Mouse (Mus musculus) hindbrain, embryonic 12.5 days (tissue): ENCODE measurements around the gene Dnajb9. TPM values are rescaled to one million over a fixed set of nuclear protein-coding genes. Genes with fewer than 3 reads are reported as not detected.
"Not testable (repeated sequence)": the region's sequence is repeated elsewhere in the genome, so short reads cannot be mapped to it uniquely, and the experiment has no call there.

Experiments
- ATAC-seq: fragments of 200-750 bp; cut with Nextera tagmentation; 2 replicates; pipeline ENCODE4 v1.8.0; 2017; ENCODE audit warnings: moderate TSS enrichment; ENCODE audit not compliant: low FRiP score
- H3K27ac ChIP-seq: fragments of 300-500 bp; sonication (generic); 2 replicates; pipeline ENCODE4 v1.5.1; 2016; ENCODE audit warnings: mild to moderate bottlenecking
- H3K27me3 ChIP-seq: fragments of 300-500 bp; sonication (generic); 2 replicates; pipeline ENCODE4 v1.6.1; 2016; ENCODE audit warnings: mild to moderate bottlenecking
- H3K36me3 ChIP-seq: fragments of 300-500 bp; sonication (generic); 2 replicates; pipeline ENCODE4 v1.6.1; 2016; ENCODE audit warnings: mild to moderate bottlenecking
- H3K4me1 ChIP-seq: fragments of 300-500 bp; sonication (generic); 2 replicates; pipeline ENCODE4 v1.6.1; 2016
- H3K4me2 ChIP-seq: fragments of 300-500 bp; sonication (generic); replicated peaks from 2 replicates; pipeline ENCODE4 v1.6.1; 2016; ENCODE audit warnings: mild to moderate bottlenecking
- H3K4me3 ChIP-seq: fragments of 300-500 bp; sonication (generic); 2 replicates; pipeline ENCODE4 v1.5.1; 2016; ENCODE audit warnings: mild to moderate bottlenecking
- H3K9ac ChIP-seq: fragments of 300-500 bp; sonication (generic); 2 replicates; pipeline ENCODE4 v1.6.1; 2016; ENCODE audit warnings: mild to moderate bottlenecking, moderate library complexity
- H3K9me3 ChIP-seq: fragments of 300-500 bp; sonication (generic); replicated peaks from 2 replicates; pipeline ENCODE4 v1.6.1; 2016; ENCODE audit warnings: mild to moderate bottlenecking
- WGBS: fragments of 180-500 bp; shearing (Covaris S2); methylation state at CpG from one replicate; pipeline ENCODE4 v1.1.7; 2016; 5-methylcytosine and 5-hydroxymethylcytosine counted together
- polyA plus RNA-seq: library from polyadenylated mRNA; unstranded; fragments of >200 nt; fragmentation: Nextera tagmentation; extraction: Ambion mirVana; gene quantifications from 2 replicates; pipeline ENCODE4 v1.2.1, GENCODE M21; 2016

The Dnajb9 gene
- 31.8 and 36.1 TPM in 2 replicates for polyA plus RNA-seq

- H3K27me3 ChIP-seq: no peaks in the 10 kb centered on the region
- H3K4me2 ChIP-seq: peak within 1 kb of the TSS; percentile 62
- peak within 1 kb of the TSS; percentile 85 for H3K9ac ChIP-seq
- ATAC-seq: peak; percentile 99
- H3K27ac ChIP-seq: peak within 1 kb of the TSS; percentile 89
- under 1% methylated on average over 77 of the region's 77 CpGs for WGBS
- H3K9me3 ChIP-seq: no peaks in the 10 kb centered on the region
- H3K4me3 ChIP-seq: peak within 1 kb of the TSS; percentile 90
- H3K36me3 ChIP-seq: no peaks in the 10 kb centered on the region
- peaks cover 10% of the 10 kb centered on the region for H3K4me1 ChIP-seq
These were observed at the start of gene Dnajb9 for GRCm38 (mm10) chr12:44209824-44210752. Gene Dnajb9 (minus strand): TSS chr12:44210326.

GRCm38 (mm10) chr12:44248309-44248977, 38.3 kb upstream of the Dnajb9 start:
- Histone ChIP-seq H3K4me3 (no peak overlapping the region), H3K36me3 (no peaks in the 10 kb centered on the region), H3K4me2 (no peak overlapping the region), H3K4me1 (no peaks in the 10 kb centered on the region), H3K9ac (no peak overlapping the region), H3K27ac (no peak overlapping the region), H3K9me3 (no peaks in the 10 kb centered on the region), H3K27me3 (no peaks in the 10 kb centered on the region)
- 73% methylated on average over 9 of the region's 9 CpGs for WGBS
- peak; percentile 46; the same call in 1 of the 2 replicates for ATAC-seq

- Histone ChIP-seq H3K4me2 (no peak overlapping the region), H3K27ac (no peak overlapping the region), H3K9ac (no peak overlapping the region), H3K9me3 (no peaks in the 10 kb centered on the region), H3K36me3 (no peaks in the 10 kb centered on the region), H3K4me1 (no peaks in the 10 kb centered on the region), H3K4me3 (no peak overlapping the region), H3K27me3 (no peaks in the 10 kb centered on the region)
- 86% methylated on average over 3 of the region's 3 CpGs for WGBS
- ATAC-seq: no peak
These were observed 35.6 kb upstream of the Dnajb9 start for GRCm38 (mm10) chr12:44245739-44246138.

- H3K4me3 ChIP-seq: no peak overlapping the region
- 89% methylated on average over 4 of the region's 4 CpGs for WGBS
- ATAC-seq: no peak
- H3K27ac ChIP-seq: no peak overlapping the region
- no peaks in the 10 kb centered on the region for H3K4me1 ChIP-seq
- H3K4me2 ChIP-seq: no peak overlapping the region
- no peaks in the 10 kb centered on the region for H3K27me3 ChIP-seq
- no peaks in the 10 kb centered on the region for H3K36me3 ChIP-seq
- no peaks in the 10 kb centered on the region for H3K9me3 ChIP-seq
- no peak overlapping the region for H3K9ac ChIP-seq
These were observed 32.3 kb upstream of the Dnajb9 start for GRCm38 (mm10) chr12:44242407-44242806.

GRCm38 (mm10) chr12:44241090-44241489, 31.0 kb upstream of the Dnajb9 start:
- no peak for ATAC-seq
- H3K27ac ChIP-seq: no peak overlapping the region
- WGBS: 71% methylated on average over 7 of the region's 7 CpGs
- H3K4me3 ChIP-seq: no peak overlapping the region
- H3K4me2 ChIP-seq: no peak overlapping the region
- no peaks in the 10 kb centered on the region for H3K9me3 ChIP-seq
- H3K27me3 ChIP-seq: no peaks in the 10 kb centered on the region
- H3K36me3 ChIP-seq: no peaks in the 10 kb centered on the region
- no peaks in the 10 kb centered on the region for H3K4me1 ChIP-seq
- no peak overlapping the region for H3K9ac ChIP-seq

GRCm38 (mm10) chr12:44224650-44225049, 14.5 kb upstream of the Dnajb9 start:
- WGBS: 76% methylated on average over 3 of the region's 3 CpGs
- H3K4me3 ChIP-seq: no peak overlapping the region
- H3K9me3 ChIP-seq: no peaks in the 10 kb centered on the region
- H3K9ac ChIP-seq: no peak overlapping the region
- no peaks in the 10 kb centered on the region for H3K36me3 ChIP-seq
- H3K4me1 ChIP-seq: no peaks in the 10 kb centered on the region; the same call in 1 of the 2 replicates
- 0 out of 2 replicates have a peak, but pooled peaks cover 4% of the 10 kb centered on the region for H3K27me3 ChIP-seq
- no peak overlapping the region for H3K27ac ChIP-seq
- H3K4me2 ChIP-seq: no peak overlapping the region
- ATAC-seq: no peak

- no peak overlapping the region for H3K9ac ChIP-seq
- H3K4me2 ChIP-seq: no peak overlapping the region
- no peak overlapping the region for H3K4me3 ChIP-seq
- H3K9me3 ChIP-seq: no peaks in the 10 kb centered on the region
- 0 out of 2 replicates have a peak, but pooled peaks cover 4% of the 10 kb centered on the region for H3K27me3 ChIP-seq
- no peaks in the 10 kb centered on the region; the same call in 1 of the 2 replicates for H3K4me1 ChIP-seq
- WGBS: 58% methylated on average over 3 of the region's 3 CpGs
- H3K27ac ChIP-seq: no peak overlapping the region
- no peaks in the 10 kb centered on the region for H3K36me3 ChIP-seq
- 0 out of 2 replicates have a peak, but pooled peaks have one; percentile 29 for ATAC-seq
These were observed 12.9 kb upstream of the Dnajb9 start for GRCm38 (mm10) chr12:44223044-44223443.

GRCm38 (mm10) chr12:44221651-44222356, 11.7 kb upstream of the Dnajb9 start:
- WGBS: 2% methylated on average over 84 of the region's 89 CpGs
- Histone ChIP-seq H3K4me2 (peak overlapping the region; percentile 84), H3K9me3 (no peaks in the 10 kb centered on the region), H3K36me3 (no peaks in the 10 kb centered on the region), H3K27ac (no peak overlapping the region), H3K9ac (peak overlapping the region; percentile 76), H3K4me3 (peak overlapping the region; percentile 63), H3K27me3 (0 out of 2 replicates have a peak, but pooled peaks cover 4% of the 10 kb centered on the region), H3K4me1 (no peaks in the 10 kb centered on the region; the same call in 1 of the 2 replicates)
- 0 out of 2 replicates have a peak, but pooled peaks have one; percentile 54 for ATAC-seq

- not testable (repeated sequence) for H3K36me3 ChIP-seq, H3K27me3 ChIP-seq, ATAC-seq, H3K9me3 ChIP-seq, H3K27ac ChIP-seq, H3K4me1 ChIP-seq
- WGBS: 89% methylated on average over 2 of the region's 2 CpGs
- Histone ChIP-seq H3K4me2 (peak within 1 kb of the TSS; percentile 84), H3K9ac (peak within 1 kb of the TSS; percentile 76), H3K4me3 (peak within 1 kb of the TSS; percentile 63)
These were observed 10.9 kb upstream of the Dnajb9 start, which contains the start of gene Pnpla8 for GRCm38 (mm10) chr12:44221070-44221469. Gene Pnpla8 (plus strand): TSS chr12:44221370.

GRCm38 (mm10) chr12:44211555-44211954, 1.4 kb upstream of the Dnajb9 start:
- Histone ChIP-seq H3K27me3 (no peaks in the 10 kb centered on the region), H3K36me3 (no peaks in the 10 kb centered on the region), H3K4me3 (no peak overlapping the region), H3K4me2 (no peak overlapping the region), H3K9ac (no peak overlapping the region), H3K9me3 (no peaks in the 10 kb centered on the region), H3K4me1 (peaks cover 10% of the 10 kb centered on the region), H3K27ac (no peak overlapping the region)
- ATAC-seq: no peak
- WGBS: 90% methylated on average over 3 of the region's 3 CpGs

GRCm38 (mm10) chr12:44209141-44209823, 844 bp downstream of the Dnajb9 start:
- peaks cover 10% of the 10 kb centered on the region for H3K4me1 ChIP-seq
- no peak for ATAC-seq
- H3K27me3 ChIP-seq: no peaks in the 10 kb centered on the region
- H3K4me3 ChIP-seq: peak overlapping the region; percentile 90
- H3K4me2 ChIP-seq: peak overlapping the region; percentile 62
- H3K9me3 ChIP-seq: no peaks in the 10 kb centered on the region
- H3K27ac ChIP-seq: peak overlapping the region; percentile 89
- WGBS: under 1% methylated on average over 37 of the region's 37 CpGs
- H3K9ac ChIP-seq: peak overlapping the region; percentile 85
- H3K36me3 ChIP-seq: no peaks in the 10 kb centered on the region
